Mouse (Mus musculus) limb, embryonic 14.5 days (tissue): Measurements from ENCODE around the gene Dnajb11. TPM values are rescaled to one million over a fixed set of nuclear protein-coding genes. Genes with fewer than 3 reads are reported as not detected.

ENCODE experiments used
- ATAC-seq: fragments of 200-750 bp; cut with Nextera tagmentation; 2 replicates; pipeline ENCODE4 v1.8.0; 2017; ENCODE audit warnings: low read depth, moderate number of reproducible peaks, moderate TSS enrichment; ENCODE audit not compliant: low FRiP score
- DNase-seq: peaks from one replicate; pipeline ENCODE4 v3.0.0-alpha.2; 2015; ENCODE audit warnings: low spot score
- H3K27ac ChIP-seq: fragments of 300-500 bp; sonication (generic); replicated peaks from 2 replicates; pipeline ENCODE4 v1.5.1; 2014; ENCODE audit warnings: low read depth, mild to moderate bottlenecking, low read length, moderate library complexity, mixed read lengths
- H3K27me3 ChIP-seq: fragments of 300-500 bp; sonication (generic); 2 replicates; pipeline ENCODE4 v1.6.1; 2014; ENCODE audit warnings: low read length, mixed read lengths; ENCODE audit not compliant: control insufficient read depth, insufficient read depth
- H3K36me3 ChIP-seq: fragments of 300-500 bp; sonication (generic); 2 replicates; pipeline ENCODE4 v1.6.1; 2014; ENCODE audit warnings: mild to moderate bottlenecking, low read length, moderate library complexity, mixed read lengths; ENCODE audit not compliant: control insufficient read depth, insufficient read depth
- H3K4me1 ChIP-seq: fragments of 300-500 bp; sonication (generic); 2 replicates; pipeline ENCODE4 v1.6.1; 2014; ENCODE audit warnings: antibody characterized with exemption, low read length, mixed read lengths; ENCODE audit not compliant: control insufficient read depth, insufficient read depth
- H3K4me2 ChIP-seq: fragments of 300-500 bp; sonication (generic); replicated peaks from 2 replicates; pipeline ENCODE4 v1.6.1; 2014; ENCODE audit warnings: low read depth, mild to moderate bottlenecking, low read length, moderate library complexity; ENCODE audit not compliant: severe bottlenecking
- H3K4me3 ChIP-seq: fragments of 300-500 bp; sonication (generic); replicated peaks from 2 replicates; pipeline ENCODE4 v1.5.1; 2014; ENCODE audit warnings: low read length
- H3K9ac ChIP-seq: fragments of 300-500 bp; sonication (generic); 2 replicates; pipeline ENCODE4 v1.6.1; 2014; ENCODE audit warnings: mild to moderate bottlenecking, low read depth, low read length, moderate library complexity; ENCODE audit not compliant: severe bottlenecking
- H3K9me3 ChIP-seq: fragments of 300-500 bp; sonication (generic); 2 replicates; pipeline ENCODE4 v1.6.1; 2016; ENCODE audit warnings: low read length; ENCODE audit not compliant: control insufficient read depth
- POLR2A ChIP-seq: fragments of 200-500 bp; IDR thresholded peaks from 2 replicates; pipeline ENCODE4 v1.8.0; 2012; ENCODE audit warnings: inconsistent platforms, mild to moderate bottlenecking, moderate library complexity, borderline replicate concordance; ENCODE audit not compliant: insufficient read depth, insufficient read length; ENCODE audit errors: extremely low read depth
- WGBS: fragments of 180-500 bp; shearing (Covaris S2); extraction: QIAGEN DNeasy Blood & Tissue Kit; methylation state at CpG from one replicate; pipeline ENCODE4 v1.1.7; 2014; 5-methylcytosine and 5-hydroxymethylcytosine counted together
- polyA plus RNA-seq, 2 experiments: library from polyadenylated mRNA; depleted of rRNA in 1 of 2; stranded (reverse) in 1 of 2; unstranded in 1 of 2; fragments of >200 nt; fragmentation: Nextera tagmentation in 1 of 2; extraction: Ambion mirVana in 1 of 2; gene quantifications; 2 replicates each; pipeline versions ENCODE4 v1.2.1 to v1.2.3; 2012 to 2014

The Dnajb11 gene
- polyA plus RNA-seq (2012; rRNA removed), result 42.2 and 58.9 TPM in 2 replicates
- polyA plus RNA-seq (2014; fragmentation: Nextera tagmentation; extraction: Ambion mirVana), result 99.4 and 100 TPM in 2 replicates

- Histone ChIP-seq H3K4me2 (peak within 1 kb of the TSS; percentile 82), H3K4me1 (peaks cover 9% of the 10 kb centered on the region), H3K27me3 (no peaks in the 10 kb centered on the region), H3K9me3 (no peaks in the 10 kb centered on the region), H3K36me3 (peaks cover 11% of the 10 kb centered on the region), H3K27ac (peak within 1 kb of the TSS; percentile 61; the same call in 1 of the 2 replicates), H3K9ac (peak within 1 kb of the TSS; percentile 79), H3K4me3 (peak within 1 kb of the TSS; percentile 71)
- DNase-seq, result peak; percentile 100
- TF ChIP-seq POLR2A, result peak; percentile 59; the same call in 1 of the 2 replicates
- peak; percentile 100 for ATAC-seq
- under 1% methylated on average over 62 of the region's 62 CpGs for WGBS
Observed at GRCm38 (mm10) chr16:22857431-22858113, at the start of gene Dnajb11, which contains the start of gene Tbccd1. TSS of gene Dnajb11 (plus strand) at chr16:22857845. TSS of gene Tbccd1 (minus strand) at chr16:22857669.

- Histone ChIP-seq H3K4me3 (no peak within 1 kb of the TSS), H3K9me3 (no peaks in the 10 kb centered on the region), H3K4me2 (no peak within 1 kb of the TSS), H3K36me3 (peaks cover 4% of the 10 kb centered on the region; the same call in 1 of the 2 replicates), H3K27me3 (no peaks in the 10 kb centered on the region), H3K4me1 (no peaks in the 10 kb centered on the region), H3K9ac (no peak within 1 kb of the TSS), H3K27ac (no peak within 1 kb of the TSS)
- 80% methylated on average over 2 of the region's 2 CpGs for WGBS
- TF ChIP-seq POLR2A, result no peak
- DNase-seq, result no peak
- no peak for ATAC-seq
Observed at GRCm38 (mm10) chr16:22811477-22811876, 46.2 kb upstream of the Dnajb11 start, which contains the start of gene Crygs. TSS of gene Crygs (minus strand) at chr16:22811577.

GRCm38 (mm10) chr16:22820731-22821130 lies 36.9 kb upstream of the Dnajb11 start:
- TF ChIP-seq POLR2A, result no peak
- Histone ChIP-seq H3K4me1 (no peaks in the 10 kb centered on the region), H3K9ac (no peak overlapping the region), H3K4me3 (no peak overlapping the region), H3K36me3 (peaks cover 27% of the 10 kb centered on the region), H3K4me2 (no peak overlapping the region), H3K27me3 (no peaks in the 10 kb centered on the region), H3K27ac (no peak overlapping the region), H3K9me3 (no peaks in the 10 kb centered on the region)
- ATAC-seq (no peak), DNase-seq (no peak)
- WGBS, result 58% methylated on average over 8 of the region's 8 CpGs

- no peaks in the 10 kb centered on the region for H3K9me3 ChIP-seq
- DNase-seq, result no peak
- H3K4me1 ChIP-seq, result no peaks in the 10 kb centered on the region
- no peak for ATAC-seq
- no peak overlapping the region for H3K4me3 ChIP-seq
- TF ChIP-seq POLR2A, result no peak
- H3K27ac ChIP-seq, result no peak overlapping the region
- no peak overlapping the region for H3K4me2 ChIP-seq
- H3K9ac ChIP-seq, result no peak overlapping the region
- H3K27me3 ChIP-seq, result no peaks in the 10 kb centered on the region
- WGBS, result 87% methylated on average over 3 of the region's 3 CpGs
- H3K36me3 ChIP-seq, result peaks cover 27% of the 10 kb centered on the region
Observed at GRCm38 (mm10) chr16:22832932-22833525, 24.6 kb upstream of the Dnajb11 start.

- Histone ChIP-seq H3K4me3 (no peak overlapping the region), H3K9ac (no peak overlapping the region), H3K9me3 (no peaks in the 10 kb centered on the region), H3K4me2 (no peak overlapping the region), H3K27ac (no peak overlapping the region), H3K27me3 (no peaks in the 10 kb centered on the region), H3K4me1 (no peaks in the 10 kb centered on the region), H3K36me3 (peaks cover 14% of the 10 kb centered on the region)
- no peak for TF ChIP-seq POLR2A
- DNase-seq (no peak), ATAC-seq (no peak)
- WGBS, result 97% methylated on average over 3 of the region's 3 CpGs
Observed at GRCm38 (mm10) chr16:22839146-22839857, 18.3 kb upstream of the Dnajb11 start.
